In the genomic region with DNA sequence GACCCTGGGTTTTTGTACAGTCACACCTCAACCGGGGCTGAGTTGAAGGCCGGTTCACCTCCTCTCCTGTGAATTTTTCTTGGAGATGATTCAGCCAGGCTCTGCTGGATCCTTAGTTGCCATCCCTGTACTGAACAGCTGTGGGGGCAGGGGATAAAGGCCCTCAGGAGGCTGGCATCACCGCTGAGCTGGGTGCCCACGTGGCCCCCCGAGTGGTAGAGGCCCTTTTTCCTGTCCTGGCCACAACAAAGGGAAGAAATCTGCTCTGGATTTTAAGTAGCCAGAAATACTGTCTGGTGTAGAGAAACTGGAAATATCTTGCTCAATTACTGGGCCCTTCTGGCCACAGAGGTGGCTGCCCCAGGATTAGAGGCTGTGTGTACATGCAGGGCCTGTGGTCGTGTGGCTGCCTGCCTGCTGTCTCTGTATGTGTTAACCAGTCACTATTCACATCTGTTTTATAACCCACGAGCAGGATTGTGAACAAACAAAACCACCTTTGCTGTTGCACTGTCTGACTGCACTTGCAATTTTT, we compare ENCODE assay signal across 11 mouse cellular contexts.
DNase-seq lines count a peak whose midpoint lies in the region; ATAC-seq lines count a peak whose summit lies in the region.
"Had no signal": no experiment of that assay in that cellular context is flagged by ENCODE, and none has a peak within 500 bp of the region (broad histone marks: within the 10 kb centered on the region; RNA-seq: fewer than 3 reads in every experiment).

No protein-coding gene starts in this region.

- no peak overlapping the region for H3K4me2 ChIP-seq in forebrain, embryonic 13.5 days
- H3K4me2 ChIP-seq in forebrain, embryonic 16.5 days (ENCODE audit: low read length) = no peak overlapping the region
- no peak overlapping the region for H3K4me2 ChIP-seq in midbrain, embryonic 15.5 days
- no peak overlapping the region for H3K4me2 ChIP-seq in embryonic facial prominence, embryonic 15.5 days (replicated peaks)

- H3K4me3 ChIP-seq in forebrain, embryonic 13.5 days = no peak overlapping the region
- H3K4me3 ChIP-seq in forebrain, embryonic 16.5 days (replicated peaks; ENCODE audit: low read length) = no peak overlapping the region
- no peak overlapping the region for H3K4me3 ChIP-seq in midbrain, embryonic 10.5 days
- no peak overlapping the region for H3K4me3 ChIP-seq in midbrain, embryonic 15.5 days
- no peak overlapping the region for H3K4me3 ChIP-seq in embryonic facial prominence, embryonic 15.5 days (replicated peaks)

- H3K9me3 ChIP-seq in forebrain, embryonic 13.5 days (replicated peaks) = no peaks in the 10 kb centered on the region
- H3K9me3 ChIP-seq in forebrain, embryonic 16.5 days (ENCODE audit: control insufficient read depth, low read length) = no peaks in the 10 kb centered on the region
- H3K9me3 ChIP-seq in midbrain, embryonic 10.5 days (replicated peaks) = no peaks in the 10 kb centered on the region
- no peaks in the 10 kb centered on the region for H3K9me3 ChIP-seq in midbrain, embryonic 15.5 days
- no peaks in the 10 kb centered on the region for H3K9me3 ChIP-seq in embryonic facial prominence, embryonic 15.5 days (replicated peaks)

- H3K36me3 ChIP-seq in forebrain, embryonic 13.5 days (ENCODE audit: poor library complexity, severe bottlenecking) = no peaks in the 10 kb centered on the region
- no peaks in the 10 kb centered on the region for H3K36me3 ChIP-seq in forebrain, embryonic 16.5 days (ENCODE audit: control insufficient read depth, insufficient read depth)
- peaks cover 15% of the 10 kb centered on the region for H3K36me3 ChIP-seq in midbrain, embryonic 10.5 days
- H3K36me3 ChIP-seq in midbrain, embryonic 15.5 days (replicated peaks) = no peaks in the 10 kb centered on the region
- no peaks in the 10 kb centered on the region for H3K36me3 ChIP-seq in embryonic facial prominence, embryonic 15.5 days

- WGBS in forebrain, embryonic 13.5 days = 68% methylated on average over 7 of the region's 7 CpGs
- WGBS in forebrain, embryonic 16.5 days = 72% methylated on average over 7 of the region's 7 CpGs
- WGBS in midbrain, embryonic 10.5 days = 79% methylated on average over 7 of the region's 7 CpGs
- 71% methylated on average over 7 of the region's 7 CpGs for WGBS in midbrain, embryonic 15.5 days
- WGBS in embryonic facial prominence, embryonic 15.5 days = 26% methylated on average over 7 of the region's 7 CpGs

- H3K27ac ChIP-seq in forebrain, embryonic 13.5 days = no peak overlapping the region
- no peak overlapping the region for H3K27ac ChIP-seq in forebrain, embryonic 16.5 days (ENCODE audit: low read length)
- H3K27ac ChIP-seq in midbrain, embryonic 10.5 days (replicated peaks) = peak overlapping the region; percentile 58; the same call in 1 of the 2 replicates
- no peak overlapping the region for H3K27ac ChIP-seq in midbrain, embryonic 15.5 days
- peak overlapping the region; percentile 83 for H3K27ac ChIP-seq in embryonic facial prominence, embryonic 15.5 days (replicated peaks)

- H3K27me3 ChIP-seq in forebrain, embryonic 13.5 days = no peaks in the 10 kb centered on the region
- H3K27me3 ChIP-seq in forebrain, embryonic 16.5 days (replicated peaks; ENCODE audit: control insufficient read depth, insufficient read depth, low read length) = no peaks in the 10 kb centered on the region
- no peaks in the 10 kb centered on the region for H3K27me3 ChIP-seq in midbrain, embryonic 10.5 days (ENCODE audit: low read depth, poor library complexity, severe bottlenecking)
- no peaks in the 10 kb centered on the region for H3K27me3 ChIP-seq in midbrain, embryonic 15.5 days (replicated peaks)
- H3K27me3 ChIP-seq in embryonic facial prominence, embryonic 15.5 days = no peaks in the 10 kb centered on the region
- H3K27me3 ChIP-seq: CH12.LX had no signal

- peak overlapping the region; percentile 12; the same call in 1 of the 2 replicates for H3K9ac ChIP-seq in forebrain, embryonic 13.5 days
- H3K9ac ChIP-seq in forebrain, embryonic 16.5 days (replicated peaks; ENCODE audit: low read depth, low read length) = no peak overlapping the region
- no peak overlapping the region for H3K9ac ChIP-seq in midbrain, embryonic 15.5 days
- no peak overlapping the region for H3K9ac ChIP-seq in embryonic facial prominence, embryonic 15.5 days

- no peak for DNase-seq in midbrain, embryonic 10.5 days (ENCODE audit: low spot score)
- DNase-seq in lung, postnatal 10 days = no peak
- DNase-seq in layer of hippocampus, postnatal 10 days (ENCODE audit: low spot score in 2 of 2) = no peak
- DNase-seq: cerebellum, adult 9-10 months; heart, postnatal 10 days had no signal

- peaks cover 15% of the 10 kb centered on the region for H3K4me1 ChIP-seq in forebrain, embryonic 13.5 days
- peaks cover 2% of the 10 kb centered on the region; the same call in 1 of the 2 replicates for H3K4me1 ChIP-seq in forebrain, embryonic 16.5 days (replicated peaks; ENCODE audit: control insufficient read depth, insufficient read depth, low read length)
- H3K4me1 ChIP-seq in midbrain, embryonic 10.5 days = peaks cover 67% of the 10 kb centered on the region
- peaks cover 17% of the 10 kb centered on the region for H3K4me1 ChIP-seq in midbrain, embryonic 15.5 days
- H3K4me1 ChIP-seq in embryonic facial prominence, embryonic 15.5 days = peaks cover 42% of the 10 kb centered on the region

- ATAC-seq in forebrain, embryonic 13.5 days = no peak
- no peak for ATAC-seq in forebrain, embryonic 16.5 days
- no peak for ATAC-seq in midbrain, embryonic 15.5 days (replicated peaks)
- ATAC-seq in embryonic facial prominence, embryonic 15.5 days (ENCODE audit: insufficient number of reproducible peaks, low FRiP score, low TSS enrichment, low read depth) = peak; percentile 31; the same call in 1 of the 2 replicates
- ATAC-seq in megakaryocyte progenitor cell, adult 5-6 weeks (replicated peaks; ENCODE audit: poor library complexity) = peak; percentile 67

Comparison
In these comparisons a context has a peak if more than half of its experiments do, and no peak if none do; other contexts are left out.
1. H3K27ac ChIP-seq: peak in midbrain, embryonic 10.5 days (single experiment) and embryonic facial prominence, embryonic 15.5 days (single experiment); none in forebrain, embryonic 13.5 days (single experiment), forebrain, embryonic 16.5 days (single experiment) and midbrain, embryonic 15.5 days (single experiment).
2. ATAC-seq: peak in embryonic facial prominence, embryonic 15.5 days (single experiment) and megakaryocyte progenitor cell, adult 5-6 weeks (single experiment); none in forebrain, embryonic 13.5 days (single experiment), forebrain, embryonic 16.5 days (single experiment) and midbrain, embryonic 15.5 days (single experiment).